In genomic region chr12:76444359-76444772, GRCm38 (mm10) we compare ENCODE assay signal across 10 mouse cellular contexts. TPM values are rescaled to one million over a fixed set of nuclear protein-coding genes. Genes with fewer than 3 reads are reported as not detected.
DNase-seq lines count a peak whose midpoint lies in the region; ATAC-seq and TF ChIP-seq lines count a peak whose summit lies in the region.
"Had no signal": no experiment of that assay in that cellular context is flagged by ENCODE, and none has a peak within 500 bp of the region (broad histone marks: within the 10 kb centered on the region; RNA-seq: fewer than 3 reads in every experiment).

No protein-coding gene starts in this region.

- no peaks in the 10 kb centered on the region for H3K9me3 ChIP-seq in heart, embryonic 12.5 days (replicated peaks)
- no peaks in the 10 kb centered on the region for H3K9me3 ChIP-seq in intestine, postnatal 0 days (ENCODE audit: control insufficient read depth)
- H3K9me3 ChIP-seq in liver, embryonic 14.5 days (ENCODE audit: control insufficient read depth, low read length), result no peaks in the 10 kb centered on the region
- H3K9me3 ChIP-seq: limb, embryonic 12.5 days had no signal

- peak overlapping the region; percentile 14; the same call in 1 of the 2 replicates for H3K4me3 ChIP-seq in heart, embryonic 12.5 days
- peak overlapping the region; percentile 24 for H3K4me3 ChIP-seq in intestine, postnatal 0 days (ENCODE audit: low read depth, low read length)
- H3K4me3 ChIP-seq in liver, embryonic 14.5 days (ENCODE audit: insufficient read depth in 1 of 2, low read depth in 2 of 2, low read length in 2 of 2), result peak overlapping the region; percentile 31 to 55
- H3K4me3 ChIP-seq: limb, embryonic 12.5 days had no signal

- WGBS in heart, embryonic 12.5 days, result 50% methylated on average over 10 of the region's 10 CpGs
- WGBS in intestine, postnatal 0 days, result 54% methylated on average over 10 of the region's 10 CpGs
- 43% methylated on average over 10 of the region's 10 CpGs for WGBS in liver, embryonic 14.5 days (ENCODE audit: insufficient replicate concordance)

- H3K27me3 ChIP-seq in heart, embryonic 12.5 days (replicated peaks), result no peaks in the 10 kb centered on the region
- H3K27me3 ChIP-seq in intestine, postnatal 0 days (replicated peaks; ENCODE audit: control insufficient read depth, insufficient read depth, low read length), result no peaks in the 10 kb centered on the region
- H3K27me3 ChIP-seq in liver, embryonic 14.5 days (ENCODE audit: control insufficient read depth, insufficient read depth, low read length), result no peaks in the 10 kb centered on the region
- H3K27me3 ChIP-seq: limb, embryonic 12.5 days had no signal

- no peak for ATAC-seq in heart, embryonic 12.5 days (ENCODE audit: insufficient number of reproducible peaks, low FRiP score)
- ATAC-seq in intestine, postnatal 0 days, result peak; percentile 49; the same call in 1 of the 2 replicates
- no peak for ATAC-seq in liver, embryonic 14.5 days (ENCODE audit: insufficient read depth)

- no peak for DNase-seq in heart, adult 18-20 months
- peak; percentile 92 for DNase-seq in ES-CJ7 (ENCODE audit: low read depth, low spot score)
- peak in 2 of 3 experiments; percentile 7 to 29 for DNase-seq in liver, embryonic 14.5 days (ENCODE audit: low read depth in 3 of 3, low spot score in 3 of 3)
- no peak for DNase-seq in adrenal gland, adult (ENCODE audit: inconsistent age in 2 of 2, low spot score in 1 of 2)
- DNase-seq in layer of hippocampus, postnatal 10 days (ENCODE audit: low spot score in 2 of 2), result no peak
- DNase-seq in left cerebral cortex, postnatal 36 days (ENCODE audit: low spot score in 2 of 2), result no peak
- DNase-seq: heart, postnatal 10 days had no signal

- TF ChIP-seq CTCF in intestine, postnatal 0 days (IDR thresholded peaks at IDR 0.05; ENCODE audit: low read depth), result no peak
- no peak for TF ChIP-seq CTCF in liver, embryonic 14.5 days (IDR thresholded peaks at IDR 0.05; ENCODE audit: low read depth)

- intact Hi-C loops in left cerebral cortex, postnatal 36 days (cut with DNase I), result no loop called here

- H3K27ac ChIP-seq in heart, embryonic 12.5 days (ENCODE audit: poor library complexity, severe bottlenecking), result no peak overlapping the region
- no peak overlapping the region for H3K27ac ChIP-seq in intestine, postnatal 0 days (ENCODE audit: low read depth, low read length)
- no peak overlapping the region for H3K27ac ChIP-seq in liver, embryonic 14.5 days
- H3K27ac ChIP-seq: limb, embryonic 12.5 days had no signal

- H3K36me3 ChIP-seq in heart, embryonic 12.5 days, result no peaks in the 10 kb centered on the region
- H3K36me3 ChIP-seq in intestine, postnatal 0 days (ENCODE audit: control insufficient read depth, insufficient read depth), result no peaks in the 10 kb centered on the region
- no peaks in the 10 kb centered on the region for H3K36me3 ChIP-seq in liver, embryonic 14.5 days (replicated peaks; ENCODE audit: control insufficient read depth, insufficient read depth, low read depth)
- H3K36me3 ChIP-seq: limb, embryonic 12.5 days had no signal

- no peak overlapping the region for H3K9ac ChIP-seq in heart, embryonic 12.5 days
- H3K9ac ChIP-seq in intestine, postnatal 0 days (ENCODE audit: low read depth, low read length), result no peak overlapping the region
- no peak overlapping the region; the same call in 1 of the 2 replicates for H3K9ac ChIP-seq in liver, embryonic 14.5 days (replicated peaks)
- H3K9ac ChIP-seq: limb, embryonic 12.5 days had no signal

- peaks cover 10% of the 10 kb centered on the region; the same call in 1 of the 2 replicates for H3K4me1 ChIP-seq in heart, embryonic 12.5 days (replicated peaks)
- H3K4me1 ChIP-seq in intestine, postnatal 0 days (replicated peaks; ENCODE audit: control insufficient read depth, insufficient read depth, low read length), result no peaks in the 10 kb centered on the region
- 0 out of 4 replicates have a peak, but pooled peaks cover 0 to 4% of the 10 kb centered on the region in 2 experiments for H3K4me1 ChIP-seq in liver, embryonic 14.5 days (replicated peaks; ENCODE audit: control insufficient read depth in 2 of 2, insufficient read depth in 2 of 2, low read length in 1 of 2)
- H3K4me1 ChIP-seq: limb, embryonic 12.5 days had no signal

- peak overlapping the region; percentile 18; the same call in 1 of the 2 replicates for H3K4me2 ChIP-seq in heart, embryonic 12.5 days
- peak overlapping the region; percentile 38; the same call in 1 of the 2 replicates for H3K4me2 ChIP-seq in intestine, postnatal 0 days (replicated peaks; ENCODE audit: low read depth)
- peak overlapping the region; percentile 31; the same call in 1 of the 2 replicates for H3K4me2 ChIP-seq in liver, embryonic 14.5 days (ENCODE audit: low read depth)
- H3K4me2 ChIP-seq: limb, embryonic 12.5 days had no signal

- no peak for TF ChIP-seq EP300 in liver, embryonic 14.5 days (IDR thresholded peaks at IDR 0.05; ENCODE audit: low read depth)

RNA-seq across cellular contexts. Expression of gene Ppp1r36, which starts 27.0 kb away (rescaled TPM):
- 2.8 and 3.8 TPM in 2 replicates for polyA plus RNA-seq in heart, embryonic 12.5 days (2016; fragmentation: Nextera tagmentation; extraction: Ambion mirVana)
- total RNA-seq in heart, adult 18-20 months (2021), result under 1 TPM in 1 of 2 experiments, not detected in 1; 0.18 TPM
- polyA plus RNA-seq in intestine, postnatal 0 days (2015; fragmentation: Nextera tagmentation; extraction: Ambion mirVana), result 0.90 and 1.1 TPM in 2 replicates
- 0.03 and 0.04 TPM in 2 replicates for polyA plus RNA-seq in liver, embryonic 14.5 days (2012; rRNA removed)
- 0.09 TPM in 1 of 2 replicates, not detected in the other for polyA plus RNA-seq in liver, embryonic 14.5 days (2014; fragmentation: Nextera tagmentation; extraction: Ambion mirVana)
- total RNA-seq in layer of hippocampus, postnatal 10 days (2021), result 1 to 10 TPM; 1.5 to 2.5 TPM
- total RNA-seq in left cerebral cortex, postnatal 36 days (2021), result 1 to 10 TPM; 1.2 to 1.3 TPM

RNA-seq across cellular contexts. Expression of gene Hspa2, which starts 40.4 kb away (rescaled TPM):
- 23.2 and 23.9 TPM in 2 replicates for polyA plus RNA-seq in heart, embryonic 12.5 days (2016; fragmentation: Nextera tagmentation; extraction: Ambion mirVana)
- 1 to 10 TPM; 5.4 to 6.2 TPM for total RNA-seq in heart, adult 18-20 months (2021)
- 16.9 and 23.5 TPM in 2 replicates for polyA plus RNA-seq in intestine, postnatal 0 days (2015; fragmentation: Nextera tagmentation; extraction: Ambion mirVana)
- 1.0 and 1.3 TPM in 2 replicates for polyA plus RNA-seq in liver, embryonic 14.5 days (2012; rRNA removed)
- polyA plus RNA-seq in liver, embryonic 14.5 days (2014; fragmentation: Nextera tagmentation; extraction: Ambion mirVana), result 1.4 and 1.9 TPM in 2 replicates
- total RNA-seq in layer of hippocampus, postnatal 10 days (2021), result 10 to 100 TPM; 62.3 to 75.3 TPM
- total RNA-seq in left cerebral cortex, postnatal 36 days (2021), result 10 to 100 TPM; 62.5 to 67.5 TPM

Comparison
In these comparisons a context has a peak if more than half of its experiments do, and no peak if none do; other contexts are left out.
1. DNase-seq: peak in ES-CJ7 (single experiment) and liver, embryonic 14.5 days (2 of 3); none in heart, adult 18-20 months (0 of 2), adrenal gland, adult (0 of 2), layer of hippocampus, postnatal 10 days (0 of 2) and left cerebral cortex, postnatal 36 days (0 of 2).
2. RNA of gene Hspa2, which starts 40.4 kb away (total RNA-seq): 62.3 to 75.3 TPM in layer of hippocampus, postnatal 10 days and 62.5 to 67.5 TPM in left cerebral cortex, postnatal 36 days; 5.4 to 6.2 TPM in heart, adult 18-20 months; every median in the first group is over 4 times any median in the second.
3. Peak in every context shown above with its lines, with median percentiles within 50 percentile points of each other: H3K4me2 ChIP-seq and H3K4me3 ChIP-seq.